Mouse (Mus musculus) bone marrow macrophage, adult 2 months (primary cell): ENCODE results near the gene Pcsk2.

Experiments
- CTCF ChIP-seq: IDR thresholded peaks from 2 replicates; pipeline ENCODE4 v1.5.1; 2012; ENCODE audit warnings: low read depth, mild to moderate bottlenecking, low read length, moderate library complexity
- POLR2A ChIP-seq: IDR thresholded peaks from 2 replicates; pipeline ENCODE4 v1.6.1; 2012; ENCODE audit warnings: mild to moderate bottlenecking, low read depth, low read length, borderline replicate concordance

DNA sequence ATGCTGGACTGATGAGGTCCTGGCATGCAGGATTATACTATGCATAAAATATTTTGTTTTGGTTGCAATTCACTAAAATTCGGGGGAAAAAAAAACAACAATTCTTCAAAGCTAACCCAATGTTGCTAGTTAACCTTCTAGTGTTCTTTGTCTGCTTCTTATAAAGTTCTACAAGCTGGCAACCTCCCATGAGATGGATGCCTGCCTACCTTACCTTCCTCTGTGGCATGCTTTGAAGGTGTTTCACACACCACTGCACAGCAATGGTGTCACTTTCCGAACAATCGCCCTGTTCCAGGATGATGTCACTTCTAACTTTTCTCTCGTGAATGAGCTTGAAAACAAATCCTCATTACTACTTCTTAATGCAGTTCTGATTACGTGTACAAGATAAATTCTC lies 68.8 kb downstream of the Pcsk2 start:
- TF ChIP-seq CTCF: no peak
- TF ChIP-seq POLR2A: no peak
